Mouse (Mus musculus) macrophage (primary cell): ENCODE measurements around the gene Srgap1. TPM values are rescaled to one million over a fixed set of nuclear protein-coding genes. Genes with fewer than 3 reads are reported as not detected.

ENCODE experiments used
- H3K27ac ChIP-seq: fragments of 350-480 bp; formaldehyde crosslinking; 2 replicates; pipeline ENCODE4 v1.9.0; 2021
- H3K36me3 ChIP-seq: fragments of 350-480 bp; formaldehyde crosslinking; 2 replicates; pipeline ENCODE4 v1.9.0; 2021; ENCODE audit errors: inconsistent target
- H3K4me3 ChIP-seq: fragments of 350-480 bp; formaldehyde crosslinking; 2 replicates; pipeline ENCODE4 v1.9.0; 2021; ENCODE audit errors: inconsistent target
- H3K79me2 ChIP-seq: fragments of 350-480 bp; formaldehyde crosslinking; 2 replicates; pipeline ENCODE4 v1.9.0; 2021; ENCODE audit errors: inconsistent target
- WGBS: methylation state at CpG from one replicate; pipeline ENCODE4 v1.1.7; 2026; ENCODE audit warnings: inconsistent platforms; ENCODE audit not compliant: missing documents; 5-methylcytosine and 5-hydroxymethylcytosine counted together
- polyA plus RNA-seq: library from polyadenylated mRNA; stranded (reverse); fragments of 250-400 nt; gene quantifications from 3 replicates; pipeline ENCODE4 v1.2.4, GENCODE M21; 2018; ENCODE audit warnings: inconsistent platforms

The Srgap1 gene
- polyA plus RNA-seq, 1 experiment from 2014 or later = 0.03 TPM

DNA sequence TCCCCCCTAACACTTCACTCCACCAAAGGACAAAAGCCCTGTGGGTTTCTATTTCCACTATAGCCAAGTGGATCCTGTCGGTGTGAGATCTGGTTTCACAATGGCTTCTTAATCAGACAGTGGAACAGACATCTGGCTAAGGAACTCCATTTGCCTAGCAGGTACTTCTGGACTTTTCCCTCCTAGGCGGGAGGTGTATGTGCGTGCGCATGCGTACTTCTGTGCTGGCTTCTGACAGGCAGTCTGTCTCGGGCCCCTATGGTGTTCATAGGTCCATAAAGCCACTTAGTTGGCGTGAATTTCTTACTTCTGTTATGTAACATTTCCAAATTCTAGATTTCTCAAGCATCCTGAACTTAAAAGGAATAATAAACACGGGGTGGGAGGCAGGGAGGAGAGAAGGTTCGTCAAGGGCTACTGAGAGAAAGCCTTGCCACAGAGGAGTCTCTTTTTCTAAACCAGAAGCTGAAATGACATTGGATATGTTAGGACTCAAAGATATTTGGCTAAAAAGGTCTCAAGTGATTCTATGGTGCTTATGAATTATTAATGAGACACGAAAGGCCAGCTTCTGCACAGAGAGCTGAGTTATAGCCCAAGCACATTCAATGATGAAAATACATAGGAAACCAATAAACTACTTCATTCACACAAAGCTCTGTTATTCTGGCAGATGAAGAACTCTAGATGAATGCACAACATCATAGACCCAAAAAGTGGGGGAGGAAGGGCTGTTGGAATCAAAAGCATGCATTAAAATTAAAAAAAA, 187.1 kb downstream of the Srgap1 start:
- WGBS = 87% methylated on average over 10 of the region's 10 CpGs
- Histone ChIP-seq H3K79me2 (no peaks in the 10 kb centered on the region), H3K27ac (no peak overlapping the region), H3K36me3 (no peaks in the 10 kb centered on the region), H3K4me3 (no peak overlapping the region)

DNA sequence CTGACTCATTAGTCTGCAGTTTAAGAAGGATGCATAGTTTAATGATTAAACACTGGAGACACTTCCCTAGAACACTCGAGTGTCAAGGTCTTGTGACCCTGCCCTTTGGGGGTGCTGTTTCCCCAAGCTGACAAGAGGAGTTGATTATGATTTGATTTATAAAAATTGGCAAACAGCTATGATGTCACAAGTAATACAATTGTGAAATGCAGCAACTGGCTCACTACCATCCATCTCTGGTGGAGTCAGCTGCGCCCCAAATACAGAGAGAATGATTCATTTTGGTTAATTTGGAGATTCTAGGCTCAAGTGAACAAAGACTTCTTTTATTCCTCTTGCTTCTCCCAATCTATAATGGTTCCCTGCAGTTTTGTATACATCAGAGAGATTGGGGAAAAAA, 188.2 kb downstream of the Srgap1 start:
- H3K36me3 ChIP-seq = no peaks in the 10 kb centered on the region
- H3K79me2 ChIP-seq = no peaks in the 10 kb centered on the region
- 67% methylated on average over 2 of the region's 2 CpGs for WGBS
- no peak overlapping the region for H3K27ac ChIP-seq
- H3K4me3 ChIP-seq = no peak overlapping the region

DNA sequence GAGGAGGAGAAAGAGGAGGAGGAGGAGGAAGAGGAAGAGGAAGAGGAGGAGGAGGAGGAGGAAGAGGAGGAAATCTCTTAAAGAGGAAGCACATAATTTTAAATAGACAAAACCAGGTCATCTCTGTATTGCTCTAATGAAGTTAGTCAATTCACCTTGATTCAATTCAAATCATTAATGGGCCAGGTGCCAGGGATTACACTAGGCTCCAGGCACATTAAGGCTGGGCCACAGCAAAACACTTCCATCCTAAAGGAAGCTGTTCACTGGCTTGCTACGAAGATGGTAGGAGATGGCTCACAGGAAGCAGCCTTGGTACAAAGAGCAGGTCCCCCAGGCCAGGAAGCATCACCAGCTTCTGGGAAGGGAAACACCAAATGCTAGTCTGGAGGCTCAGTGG, 189.0 kb downstream of the Srgap1 start:
- no peak overlapping the region for H3K4me3 ChIP-seq
- no peaks in the 10 kb centered on the region for H3K79me2 ChIP-seq
- no peak overlapping the region for H3K27ac ChIP-seq
- WGBS = 82% methylated on average over 1 of the region's 1 CpGs
- H3K36me3 ChIP-seq = no peaks in the 10 kb centered on the region

DNA sequence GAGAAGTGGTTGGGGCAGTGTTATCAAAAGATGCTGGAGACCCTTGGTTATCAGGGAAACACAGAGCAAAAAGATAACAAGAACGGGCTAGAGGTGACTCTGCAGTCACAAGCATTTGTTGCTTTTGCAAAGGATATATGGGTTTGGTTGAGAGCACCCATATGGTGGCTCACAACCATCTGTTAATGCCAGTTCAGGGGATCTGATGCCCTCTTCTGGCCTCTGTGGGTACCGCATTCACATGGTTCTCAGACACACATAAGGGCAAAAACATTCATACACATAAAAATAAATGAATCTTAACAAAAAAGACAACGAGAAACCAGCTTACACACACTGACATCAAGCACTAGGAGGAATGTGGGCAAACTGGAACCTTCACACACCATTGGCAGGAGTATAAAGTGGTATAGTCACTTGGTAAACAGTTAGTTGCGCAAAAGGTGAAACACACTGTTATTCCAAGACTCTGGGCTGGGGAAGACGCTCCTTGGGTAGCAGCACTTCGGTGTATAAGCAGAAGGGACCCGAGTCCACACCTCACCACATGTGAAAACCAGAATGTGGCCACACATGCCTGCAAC, 191.2 kb downstream of the Srgap1 start:
- H3K4me3 ChIP-seq = no peak overlapping the region
- no peaks in the 10 kb centered on the region for H3K79me2 ChIP-seq
- H3K36me3 ChIP-seq = no peaks in the 10 kb centered on the region
- no peak overlapping the region for H3K27ac ChIP-seq
- 83% methylated on average over 7 of the region's 7 CpGs for whole genome bisulfite sequencing

DNA sequence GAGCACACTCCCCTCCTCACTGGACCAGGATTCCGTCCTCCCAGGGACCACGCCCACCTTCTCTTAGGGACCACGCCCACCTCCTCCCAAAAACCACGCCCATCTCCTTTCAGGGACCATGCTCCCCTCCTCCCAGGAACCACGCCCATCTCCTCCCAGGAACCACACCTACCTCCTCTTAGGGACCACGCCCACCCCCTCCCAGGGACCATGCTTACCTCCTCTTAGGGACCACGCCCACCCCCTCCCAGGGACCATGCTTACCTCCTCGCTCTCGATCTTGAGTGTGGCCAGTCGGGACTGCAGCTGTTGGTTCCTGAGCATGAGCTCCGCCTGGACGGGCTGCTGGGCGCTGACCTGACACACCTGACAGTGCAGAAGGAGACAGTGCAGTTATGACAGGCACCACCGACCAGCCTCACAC, 193.7 kb downstream of the Srgap1 start:
- H3K36me3 ChIP-seq = no peaks in the 10 kb centered on the region
- no peaks in the 10 kb centered on the region for H3K79me2 ChIP-seq
- H3K27ac ChIP-seq = no peak overlapping the region
- whole genome bisulfite sequencing = 95% methylated on average over 11 of the region's 14 CpGs
- H3K4me3 ChIP-seq = no peak overlapping the region

DNA sequence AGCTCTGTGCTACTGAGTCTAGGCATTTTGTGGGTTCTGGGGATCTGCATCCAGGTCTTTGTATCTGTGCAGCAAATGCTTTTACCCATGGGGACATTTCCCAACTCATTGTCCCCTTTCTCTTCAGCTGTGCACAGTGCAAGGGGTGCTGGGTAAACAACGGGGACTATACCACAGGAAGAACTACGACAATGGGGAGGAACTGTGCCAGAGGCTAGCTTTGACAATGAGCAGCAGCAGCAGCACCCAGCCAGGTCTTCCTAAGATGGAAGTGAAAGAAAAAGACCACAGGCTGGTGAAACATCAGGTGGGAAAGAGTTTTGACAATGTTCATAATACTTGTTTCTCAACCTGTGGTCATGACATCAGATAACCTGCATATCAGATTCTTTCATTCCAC, 197.6 kb downstream of the Srgap1 start:
- 3% methylated on average over 2 of the region's 2 CpGs for WGBS

GRCm38 (mm10) chr10:121845677-121846076, 201.4 kb downstream of the Srgap1 start:
- no peak overlapping the region for H3K27ac ChIP-seq
- WGBS = 88% methylated on average over 7 of the region's 7 CpGs
- H3K36me3 ChIP-seq = no peaks in the 10 kb centered on the region
- no peaks in the 10 kb centered on the region for H3K79me2 ChIP-seq
- no peak overlapping the region for H3K4me3 ChIP-seq

More for the DNA sequence above, 197.6 kb downstream of the Srgap1 start:
- H3K4me3 ChIP-seq = no peak overlapping the region
- H3K36me3 ChIP-seq = no peaks in the 10 kb centered on the region
- no peaks in the 10 kb centered on the region for H3K79me2 ChIP-seq
- H3K27ac ChIP-seq = no peak overlapping the region

DNA sequence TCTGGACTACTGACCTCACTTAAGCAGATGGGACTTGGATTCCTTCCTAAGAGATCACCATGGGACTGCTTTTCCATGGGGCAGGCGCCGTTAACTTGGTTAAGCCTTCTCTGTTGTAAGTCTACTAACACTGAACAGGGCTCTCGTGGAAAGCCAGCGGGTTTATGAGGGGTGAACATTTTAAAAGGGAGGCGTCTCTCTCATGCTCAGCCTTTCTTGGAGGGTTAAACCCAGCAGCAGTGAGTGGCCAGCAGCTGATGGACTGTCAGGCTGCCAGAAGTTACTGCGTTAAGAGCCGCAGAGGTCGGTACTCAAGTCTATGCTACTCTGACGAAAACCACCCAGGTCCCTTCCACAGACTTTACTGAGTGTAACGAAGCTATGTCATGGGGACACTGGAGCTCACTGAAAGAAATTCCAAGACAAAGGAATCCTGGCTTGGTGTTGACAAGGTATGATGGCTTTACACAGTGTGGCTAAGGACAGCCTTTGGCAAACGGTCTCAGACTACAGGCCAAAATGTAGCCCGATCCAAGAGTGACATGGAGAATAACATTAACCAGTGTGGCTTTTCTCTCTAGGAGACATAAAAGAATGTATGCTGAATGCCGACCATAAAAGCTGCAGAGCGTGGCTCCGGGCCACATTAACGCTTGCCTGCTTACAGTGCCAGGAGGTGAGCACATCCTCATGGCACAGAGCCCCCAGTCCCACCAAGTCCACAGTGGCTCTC, 209.8 kb downstream of the Srgap1 start:
- H3K36me3 ChIP-seq = no peaks in the 10 kb centered on the region
- no peak overlapping the region for H3K27ac ChIP-seq
- no peaks in the 10 kb centered on the region for H3K79me2 ChIP-seq
- no peak overlapping the region for H3K4me3 ChIP-seq
- WGBS = 92% methylated on average over 16 of the region's 16 CpGs

- H3K4me3 ChIP-seq = peak overlapping the region; percentile 16; the same call in 1 of the 2 replicates
- H3K27ac ChIP-seq = no peak overlapping the region
- H3K79me2 ChIP-seq = no peaks in the 10 kb centered on the region
- H3K36me3 ChIP-seq = no peaks in the 10 kb centered on the region
- 14% methylated on average over 15 of the region's 18 CpGs for WGBS
Observed at GRCm38 (mm10) chr10:121836507-121837165, 210.5 kb downstream of the Srgap1 start.

DNA sequence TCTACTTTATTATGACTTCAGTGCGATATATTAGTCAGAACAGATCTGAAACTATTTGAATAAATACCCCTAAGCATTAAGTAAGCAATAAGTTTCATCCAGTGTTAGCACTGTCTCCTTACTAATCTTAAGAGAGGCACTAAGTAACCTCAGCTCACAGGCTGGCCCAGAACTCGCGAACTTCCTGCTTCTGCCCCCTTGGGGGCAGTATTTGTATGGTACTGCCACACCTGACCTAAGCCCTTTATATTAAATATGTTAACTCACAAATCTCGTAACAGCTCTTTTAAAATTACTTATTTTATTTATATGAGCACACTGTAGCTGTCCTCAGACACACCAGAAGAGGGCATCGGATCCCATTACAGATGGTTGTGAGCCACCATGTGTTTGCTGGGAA, 213.7 kb downstream of the Srgap1 start:
- H3K36me3 ChIP-seq = no peaks in the 10 kb centered on the region
- no peak overlapping the region for H3K4me3 ChIP-seq
- H3K27ac ChIP-seq = no peak overlapping the region
- no peaks in the 10 kb centered on the region for H3K79me2 ChIP-seq
- 86% methylated on average over 5 of the region's 5 CpGs for WGBS

DNA sequence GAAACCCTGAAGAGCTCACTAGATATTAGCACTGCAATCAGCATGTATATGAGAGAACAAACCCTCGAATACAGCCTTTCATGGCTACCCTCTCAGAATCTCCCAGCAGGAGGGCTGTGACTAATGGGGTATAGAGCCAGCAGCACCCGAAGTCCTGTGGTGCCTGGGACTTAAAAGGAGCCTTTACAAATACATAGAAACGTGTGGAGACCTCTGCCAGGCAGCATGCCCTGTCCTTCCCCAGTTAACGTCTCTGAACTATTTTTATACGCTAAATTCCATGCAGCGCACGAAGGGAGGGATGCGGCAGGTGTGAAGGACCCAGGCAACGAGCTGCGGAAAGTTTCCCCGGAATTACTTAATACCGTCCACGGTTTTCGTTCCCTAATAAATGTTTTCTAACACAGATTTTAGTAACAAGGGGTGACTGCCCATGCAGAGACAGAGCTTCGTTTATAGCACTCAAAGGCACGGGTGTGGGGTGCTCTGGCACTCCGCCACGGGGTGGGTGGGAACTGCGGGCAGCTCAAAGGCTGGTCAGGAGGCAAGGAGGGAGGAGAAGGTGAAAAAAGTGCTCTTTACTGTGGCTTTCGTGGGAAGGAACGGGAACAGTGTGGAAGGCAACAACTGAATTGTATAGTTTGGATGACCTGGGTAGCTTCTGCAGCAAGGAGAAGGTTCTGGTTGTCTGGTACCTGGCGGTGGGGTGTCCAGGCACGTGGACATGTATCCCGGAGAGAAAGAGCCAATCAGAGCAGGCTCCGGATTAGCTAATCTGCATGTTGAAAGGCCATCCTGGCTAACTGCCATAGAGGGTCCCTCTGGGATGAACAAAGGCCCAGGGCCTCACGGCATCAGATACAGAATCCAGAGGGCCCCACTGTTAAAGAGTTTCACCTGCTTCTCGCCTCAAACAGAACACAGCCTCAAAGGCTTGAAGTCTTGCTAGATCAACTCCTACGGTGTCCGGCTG, 216.5 kb downstream of the Srgap1 start:
- WGBS = 79% methylated on average over 29 of the region's 29 CpGs

GRCm38 (mm10) chr10:121829800-121830303, 217.3 kb downstream of the Srgap1 start:
- H3K79me2 ChIP-seq = no peaks in the 10 kb centered on the region
- H3K36me3 ChIP-seq = no peaks in the 10 kb centered on the region
- 15% methylated on average over 5 of the region's 5 CpGs for WGBS

More for the DNA sequence above, 216.5 kb downstream of the Srgap1 start:
- Histone ChIP-seq H3K4me3 (no peak overlapping the region), H3K79me2 (no peaks in the 10 kb centered on the region), H3K27ac (no peak overlapping the region), H3K36me3 (no peaks in the 10 kb centered on the region)

DNA sequence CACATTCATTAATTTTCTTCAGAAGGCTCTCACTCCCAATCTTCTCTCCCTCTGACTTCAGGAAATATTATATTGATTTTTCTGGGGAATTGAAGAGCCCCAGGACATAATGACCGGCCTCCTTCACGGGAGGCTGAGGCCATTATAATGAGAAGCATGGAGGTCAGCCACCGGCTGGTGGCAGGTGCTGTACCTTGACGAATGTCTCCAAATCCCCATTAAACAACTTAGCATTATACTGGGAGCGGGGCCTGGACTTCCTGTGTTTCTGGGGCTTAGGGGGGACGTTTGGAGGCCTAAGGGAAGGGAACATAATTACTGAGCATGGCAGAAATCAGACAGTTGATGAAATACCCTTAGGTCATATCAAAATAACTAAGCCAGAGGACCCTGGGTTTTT, 218.1 kb downstream of the Srgap1 start:
- Histone ChIP-seq H3K27ac (no peak overlapping the region), H3K4me3 (no peak overlapping the region), H3K36me3 (no peaks in the 10 kb centered on the region), H3K79me2 (no peaks in the 10 kb centered on the region)
- 88% methylated on average over 5 of the region's 6 CpGs for WGBS

More at GRCm38 (mm10) chr10:121829800-121830303, 217.3 kb downstream of the Srgap1 start:
- Histone ChIP-seq H3K4me3 (no peak overlapping the region), H3K27ac (no peak overlapping the region)
